Mouse (Mus musculus) left cerebral cortex, postnatal 25 days (tissue): Measurements from ENCODE around the gene Golga2. TPM values are rescaled to one million over a fixed set of nuclear protein-coding genes. Genes with fewer than 3 reads are reported as not detected.
A peak's percentile ranks its signal among the peaks of the same experiment; 100 is the strongest.
"Not testable (repeated sequence)": the region's sequence is repeated elsewhere in the genome, so short reads cannot be mapped to it uniquely, and the experiment has no call there.

ENCODE experiments used
- DNase-seq, 2 experiments: peaks; one replicate each; pipeline ENCODE4 v3.0.0; 2022; ENCODE audit warnings: low spot score in 2 of 2, mixed read lengths in 1 of 2
- intact Hi-C: fragments of 180-260 bp; cut with DNase I; formaldehyde crosslinking; loops from one replicate; pipeline ENCODE4 v1.15.1; 2025
- total RNA-seq, 2 experiments: library from RNA; stranded (reverse); gene quantifications; 2 replicates each; pipeline ENCODE4 v1.2.3; 2021

Gene Golga2
- total RNA-seq, 2 experiments from 2014 or later = 82.6 to 82.8 TPM

DNA sequence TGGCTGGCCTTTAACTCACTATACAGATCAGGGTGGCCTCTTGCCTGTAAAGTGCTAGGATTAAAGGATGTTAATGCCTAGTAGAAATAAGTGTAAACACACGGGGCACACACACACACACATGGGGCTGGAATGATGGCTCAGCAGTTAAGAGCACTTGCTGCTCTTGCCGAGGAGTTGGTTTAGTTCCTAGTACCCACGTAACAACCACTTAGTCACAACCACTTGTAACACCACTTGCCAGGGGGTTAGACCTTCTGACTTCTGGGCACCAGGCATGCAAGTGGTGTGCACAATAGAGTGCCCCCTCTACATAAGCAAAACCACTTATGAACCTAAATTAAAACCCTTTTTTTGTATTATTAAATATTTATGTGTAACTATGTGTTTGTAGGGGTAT, 3.2 kb upstream of the Golga2 start:
- intact Hi-C loops = no loop called here
- DNase-seq = no peak

GRCm38 (mm10) chr2:32287923-32288367, 761 bp downstream of the Golga2 start, which contains the start of gene Swi5:
TSS of gene Swi5 (minus strand) at chr2:32288075.
- peak; percentile 97 to 99 for DNase-seq
- intact Hi-C loops = loop anchor here (1.0 to 5.0 kb wide), 2 partner anchors 28 to 151 kb away; partner anchors contain the start of gene Uck1

DNA sequence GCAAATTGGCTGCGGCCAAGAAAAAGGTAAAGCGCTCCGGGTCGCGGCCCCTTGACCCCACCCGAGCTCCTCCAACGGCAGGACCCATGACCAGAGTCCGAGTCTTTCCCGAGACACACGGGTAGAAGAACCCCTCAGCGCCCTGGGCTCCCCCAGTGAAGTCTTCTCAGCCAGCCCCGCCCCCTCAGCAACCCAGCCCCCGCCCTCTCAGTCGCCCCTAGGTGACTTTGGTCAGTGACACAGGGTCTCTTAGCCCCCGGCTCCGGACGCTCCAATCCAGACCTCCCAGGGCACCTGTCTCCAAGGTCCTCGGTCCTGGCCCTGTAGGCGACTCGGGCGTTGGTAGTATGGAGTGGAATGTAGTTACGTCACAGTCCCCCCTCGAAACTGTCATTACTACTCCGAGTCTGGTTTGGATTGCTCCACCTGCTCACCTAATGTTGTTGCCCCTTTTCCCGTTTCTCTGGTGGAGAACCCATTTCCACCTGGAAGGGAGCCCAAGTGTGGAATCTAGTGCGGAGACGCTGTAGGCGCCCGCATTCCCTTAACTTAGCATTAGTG, 1.3 kb downstream of the Golga2 start:
- intact Hi-C loops = loop anchor here (1.0 to 5.0 kb wide), 2 partner anchors 28 to 151 kb away; partner anchors contain the start of gene Uck1
- DNase-seq = no peak

- intact Hi-C loops = loop anchor here (5.0 kb wide), 1 partner anchor 152 kb away; no protein-coding TSS in a partner anchor
- DNase-seq = peak in 1 of 2 experiments; percentile 37
These were observed 2.4 kb downstream of the Golga2 start for GRCm38 (mm10) chr2:32289578-32289977.

DNA sequence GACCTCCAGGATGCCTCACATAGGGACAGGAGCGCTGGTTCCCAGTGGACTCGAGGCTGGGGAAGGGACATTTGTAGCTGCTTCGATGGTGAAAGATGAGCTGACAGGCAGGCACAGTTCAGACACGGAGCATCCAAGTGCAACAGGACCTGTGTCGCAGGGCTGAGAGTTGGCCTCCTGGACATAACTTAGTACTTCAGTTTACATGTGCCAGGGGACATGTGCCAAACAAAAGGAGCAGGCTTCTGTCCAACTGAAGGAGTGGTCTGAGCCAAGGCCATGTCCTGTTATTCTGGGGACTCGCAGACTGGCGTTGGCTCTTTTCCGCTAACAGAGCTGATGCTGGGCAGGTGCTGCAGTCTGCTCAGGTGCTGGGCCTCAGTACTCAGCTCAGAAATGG, 7.2 kb downstream of the Golga2 start:
- intact Hi-C loops = no loop called here
- no peak for DNase-seq

DNA sequence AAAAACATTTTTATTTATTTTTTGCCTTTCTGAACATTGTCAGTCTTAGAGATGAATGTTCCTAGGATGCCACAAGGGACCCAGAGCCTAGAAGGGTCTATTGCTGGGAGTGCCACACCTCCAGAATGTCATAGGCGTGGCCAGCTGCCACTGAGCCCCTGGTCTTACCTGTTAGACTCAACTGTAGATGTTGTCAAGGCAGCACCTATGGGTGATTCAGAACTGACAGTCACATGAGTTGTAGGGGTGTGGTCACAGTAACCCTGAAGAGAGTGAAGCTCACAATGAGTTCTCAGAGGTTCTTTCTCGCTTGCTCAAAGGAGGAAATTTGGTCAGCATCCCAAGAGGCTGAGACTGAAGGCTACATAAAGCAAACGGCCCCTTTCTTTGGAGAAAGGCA, 8.1 kb downstream of the Golga2 start:
- intact Hi-C loops = no loop called here
- no peak for DNase-seq

DNA sequence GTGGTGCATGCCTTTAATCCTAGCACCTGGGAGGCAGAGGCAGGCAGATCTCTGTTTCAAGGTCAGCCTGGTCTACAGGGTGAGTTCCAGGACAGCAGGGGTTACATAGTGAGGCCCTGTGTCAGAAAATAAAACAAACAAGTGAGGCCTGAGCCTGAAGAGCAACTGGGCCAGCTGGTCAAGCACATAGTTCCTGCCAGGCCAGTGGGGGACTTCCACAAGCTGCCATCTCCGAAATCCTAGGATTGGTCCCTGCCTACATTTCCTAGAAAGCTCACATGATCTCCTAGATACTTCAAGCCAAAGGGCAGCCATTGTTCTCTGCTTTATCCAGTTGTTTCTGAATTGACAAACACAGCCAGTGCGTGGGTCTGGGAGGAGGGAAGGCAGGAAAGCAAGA, 8.7 kb downstream of the Golga2 start:
- DNase-seq, intact Hi-C loops: not testable (repeated sequence)

DNA sequence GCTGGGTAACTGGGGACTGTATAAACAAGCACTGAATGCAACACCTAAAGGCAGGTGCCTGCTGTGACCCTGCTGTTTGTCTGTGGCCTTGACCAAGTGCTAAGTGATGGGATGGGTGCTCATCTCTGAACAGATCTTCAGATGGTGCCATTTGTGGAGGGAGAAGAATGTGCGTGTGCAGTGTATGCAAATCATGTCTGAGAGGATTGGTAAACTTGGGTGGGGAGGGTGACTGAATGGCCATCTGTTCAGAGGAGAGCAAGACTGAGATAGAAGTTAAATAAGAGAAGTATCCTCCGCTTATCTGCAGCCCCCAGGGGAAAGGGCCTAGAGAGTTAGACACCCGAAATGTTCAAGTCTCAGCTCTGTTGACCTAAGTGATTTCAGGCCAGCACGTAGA, 12.3 kb downstream of the Golga2 start:
- intact Hi-C loops = no loop called here
- DNase-seq = peak in 1 of 2 experiments; percentile 54

- DNase-seq = no peak
- intact Hi-C loops = no loop called here
These were observed 15.8 kb downstream of the Golga2 start for GRCm38 (mm10) chr2:32302952-32303351.

DNA sequence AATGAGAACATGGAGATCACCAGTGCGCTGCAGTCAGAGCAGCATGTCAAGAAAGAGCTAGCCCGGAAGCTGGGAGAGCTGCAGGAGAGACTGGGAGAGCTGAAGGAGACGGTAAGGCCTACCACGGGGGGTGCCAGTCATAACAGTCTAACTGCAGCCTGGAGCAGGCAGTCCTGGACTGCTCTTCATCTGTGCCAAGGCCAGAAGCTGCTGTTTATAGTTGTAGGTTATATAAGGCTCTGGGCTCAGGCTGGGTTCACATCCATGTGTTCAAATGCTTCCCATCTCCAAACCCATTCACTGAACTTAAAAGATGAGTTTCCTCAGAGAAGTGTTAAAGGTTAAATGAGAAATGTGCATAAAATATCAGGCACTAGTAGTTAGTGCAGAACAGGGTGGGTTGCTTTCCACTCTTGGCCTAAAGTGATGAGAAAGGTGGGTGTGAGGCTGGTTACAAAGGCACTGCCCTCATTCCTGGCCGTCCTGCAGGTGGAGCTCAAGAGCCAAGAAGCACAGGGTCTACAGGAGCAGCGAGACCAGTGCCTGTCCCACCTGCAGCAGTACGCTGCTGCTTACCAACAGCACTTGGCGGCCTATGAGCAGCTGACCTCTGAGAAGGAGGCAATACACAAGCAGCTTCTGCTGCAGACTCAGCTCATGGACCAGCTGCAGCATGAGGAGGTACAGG, 17.1 kb downstream of the Golga2 start:
- peak in 1 of 2 experiments; percentile 77 for DNase-seq
- intact Hi-C loops = no loop called here

DNA sequence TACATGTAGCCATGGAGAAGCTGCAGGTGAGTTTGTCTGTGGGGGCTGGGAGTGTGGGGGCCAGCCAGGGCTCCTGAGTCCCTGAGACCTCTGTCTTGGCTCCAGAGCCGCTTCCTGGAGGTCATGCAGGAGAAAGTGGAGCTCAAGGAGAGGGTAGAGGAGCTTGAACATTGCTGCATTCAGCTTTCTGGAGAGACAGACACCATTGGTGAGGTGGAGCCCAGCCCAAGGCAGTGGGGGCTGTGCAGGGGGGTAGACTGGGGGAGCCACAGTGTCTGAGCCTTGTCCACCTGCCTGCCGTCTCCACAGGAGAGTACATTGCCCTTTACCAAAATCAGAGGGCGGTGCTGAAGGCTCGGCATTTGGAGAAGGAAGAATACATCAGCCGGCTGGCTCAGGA, 18.5 kb downstream of the Golga2 start:
- intact Hi-C loops = no loop called here
- DNase-seq = no peak

DNA sequence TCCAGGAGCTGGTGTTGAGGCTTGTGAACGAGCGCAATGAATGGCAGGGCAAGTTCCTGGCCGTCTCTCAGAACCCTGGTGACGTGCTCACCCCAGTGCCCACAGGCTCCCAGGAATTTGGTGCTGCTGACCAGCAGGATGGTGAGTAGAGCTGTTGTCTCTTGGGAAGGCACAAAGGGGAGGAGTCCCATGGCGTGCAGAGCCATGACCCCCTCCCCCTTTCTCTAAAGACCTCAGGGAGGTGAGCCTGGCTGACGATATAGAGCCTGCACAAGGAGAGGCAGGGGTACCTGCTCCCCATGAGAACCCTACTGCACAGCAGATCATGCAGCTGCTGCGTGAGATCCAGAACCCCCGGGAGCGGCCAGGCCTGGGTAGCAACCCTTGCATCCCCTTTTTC, 19.0 kb downstream of the Golga2 start:
- intact Hi-C loops = no loop called here

DNA sequence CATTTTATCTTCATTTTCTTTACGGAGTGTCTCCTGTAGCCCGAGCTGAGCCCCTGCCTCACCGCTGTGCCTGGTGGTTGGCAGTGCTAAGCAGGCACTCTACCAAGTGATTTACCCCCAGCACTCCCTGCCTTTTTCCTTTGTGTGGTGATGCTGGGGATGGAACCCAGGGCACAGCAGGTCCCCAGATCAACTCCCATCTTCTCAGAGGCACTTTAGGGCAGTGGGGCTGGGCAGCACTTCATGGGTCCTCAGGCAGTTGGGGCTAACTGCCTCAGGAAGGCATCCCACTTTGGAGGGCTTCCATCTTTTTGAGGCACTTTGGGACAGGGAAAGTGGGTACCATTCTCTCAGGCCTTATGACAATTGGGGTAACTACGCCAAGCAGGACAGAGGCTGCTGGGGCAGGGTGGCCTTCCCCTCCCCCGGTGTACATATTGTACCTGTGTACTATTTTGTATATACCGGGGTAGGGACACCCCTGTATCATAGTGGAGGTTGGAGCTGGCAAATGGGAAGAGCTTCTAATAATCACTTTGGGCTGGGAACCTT, 20.1 kb downstream of the Golga2 start:
- intact Hi-C loops = no loop called here
- DNase-seq = no peak

More for the DNA sequence above, 19.0 kb downstream of the Golga2 start:
- DNase-seq = no peak

- peak; percentile 74 to 81 for DNase-seq
- intact Hi-C loops = no loop called here
These were observed 21.0 kb downstream of the Golga2 start for GRCm38 (mm10) chr2:32307941-32308760.

DNA sequence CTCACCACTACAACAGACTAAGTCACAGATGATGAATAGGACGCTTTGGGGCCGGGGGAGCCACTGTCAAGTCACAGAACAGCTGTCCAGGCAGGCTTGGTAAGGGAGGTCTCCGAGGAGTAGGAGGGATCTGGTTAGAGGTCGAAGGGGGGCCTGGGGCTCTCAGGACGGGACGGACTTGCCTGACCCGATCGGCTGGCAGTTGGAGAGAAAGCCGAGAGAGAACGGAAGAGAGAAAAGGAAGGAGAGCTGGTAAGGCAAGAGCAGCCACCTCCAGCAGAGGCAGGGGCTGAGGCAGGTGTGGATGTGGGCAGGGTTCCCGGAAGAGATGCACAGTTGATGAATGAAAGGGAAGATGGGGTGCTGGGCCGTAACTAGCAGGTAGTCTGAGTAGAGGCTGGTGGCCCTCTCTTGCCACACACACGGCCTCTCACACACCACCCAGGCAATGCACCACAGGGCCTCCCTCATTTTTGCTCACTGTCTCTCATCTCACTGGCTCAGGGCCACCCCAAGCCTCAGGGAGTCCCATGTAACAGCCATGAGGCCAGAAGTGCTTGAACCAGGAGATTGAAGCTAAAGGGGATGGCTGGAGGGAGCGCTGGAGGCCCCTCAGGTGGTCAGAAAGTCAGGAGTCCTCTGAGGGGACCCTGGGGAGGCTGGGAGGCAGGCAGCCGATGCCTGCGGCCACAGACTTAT, 21.8 kb downstream of the Golga2 start:
- no peak for DNase-seq
- intact Hi-C loops = no loop called here

DNA sequence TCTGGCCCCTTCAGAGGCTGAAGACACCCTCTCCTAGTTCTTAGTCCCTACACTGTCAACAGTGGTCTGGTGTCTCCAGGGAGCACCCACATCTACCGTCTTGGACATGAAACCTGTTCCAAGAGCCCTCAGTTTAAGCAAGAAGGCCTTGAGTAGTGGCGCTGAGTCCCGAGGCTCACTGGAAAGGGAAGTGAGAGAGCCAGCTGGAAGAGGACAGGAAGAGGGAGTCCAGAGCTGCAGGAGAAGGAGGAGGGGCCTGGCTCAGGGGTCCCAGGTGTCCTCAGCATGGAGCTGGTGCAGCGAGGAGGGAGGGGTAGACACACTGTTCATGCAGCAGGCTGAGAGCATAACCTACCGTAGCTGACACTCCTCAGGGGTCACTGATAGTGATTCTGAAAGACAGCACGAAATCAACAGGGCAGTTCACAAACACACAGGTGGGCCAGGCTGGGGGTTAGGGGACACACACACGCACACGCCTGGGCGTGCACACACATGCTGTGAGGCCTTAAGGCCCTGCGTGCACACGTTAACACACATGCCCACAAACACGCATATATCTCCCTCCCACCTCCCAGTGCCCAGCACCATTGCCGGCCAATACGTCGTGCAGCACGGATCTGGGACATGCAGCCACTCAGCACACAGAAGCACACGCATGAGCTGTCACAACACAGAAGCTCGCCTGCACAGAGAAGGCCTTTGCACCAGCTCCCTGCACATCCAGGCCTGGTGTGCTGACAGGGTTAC, 23.1 kb downstream of the Golga2 start:
- intact Hi-C loops = no loop called here
- DNase-seq = no peak

- no peak for DNase-seq
- intact Hi-C loops = no loop called here
These were observed 24.5 kb downstream of the Golga2 start for GRCm38 (mm10) chr2:32311443-32312317.
